9 mouse cellular contexts compared by ENCODE assay signal in the genomic region with DNA sequence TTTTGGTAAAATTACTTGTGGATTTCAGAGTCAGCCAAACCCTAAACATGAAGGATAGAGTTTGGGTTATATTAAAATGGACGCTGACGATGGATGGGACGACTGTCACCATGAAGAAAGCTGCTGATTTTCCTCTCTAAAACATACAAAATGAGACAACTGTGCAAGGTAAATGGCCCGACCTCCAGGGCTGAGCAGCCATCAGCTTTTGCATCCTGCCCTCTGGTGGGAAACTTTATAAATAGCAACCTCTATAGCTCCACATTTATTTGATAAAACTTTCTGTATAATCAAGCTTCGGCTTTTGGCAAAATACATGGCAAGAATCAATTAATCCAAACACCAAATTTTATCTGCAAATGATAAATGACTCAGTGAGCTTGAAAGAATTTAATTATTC. TPM values are rescaled to one million over a fixed set of nuclear protein-coding genes. Genes with fewer than 3 reads are reported as not detected.
DNase-seq lines count a peak whose midpoint lies in the region; ATAC-seq and TF ChIP-seq lines count a peak whose summit lies in the region.
"Had no signal": no experiment of that assay in that cellular context is flagged by ENCODE, and none has a peak within 500 bp of the region (broad histone marks: within the 10 kb centered on the region; RNA-seq: fewer than 3 reads in every experiment).

No protein-coding gene starts in this region.

- no peaks in the 10 kb centered on the region for H3K27me3 ChIP-seq in liver, embryonic 14.5 days (ENCODE audit: control insufficient read depth, insufficient read depth, low read length)
- H3K27me3 ChIP-seq in liver, embryonic 11.5 days (replicated peaks; ENCODE audit: control insufficient read depth, insufficient read depth, low read length) = no peaks in the 10 kb centered on the region
- no peaks in the 10 kb centered on the region for H3K27me3 ChIP-seq in hindbrain, embryonic 14.5 days (ENCODE audit: control insufficient read depth, insufficient read depth, low read length)
- H3K27me3 ChIP-seq: heart, embryonic 13.5 days had no signal

- no peak for ATAC-seq in liver, embryonic 14.5 days (ENCODE audit: insufficient read depth)
- no peak for ATAC-seq in liver, embryonic 11.5 days (replicated peaks; ENCODE audit: low FRiP score)
- no peak for ATAC-seq in hindbrain, embryonic 14.5 days (ENCODE audit: low FRiP score)

- H3K4me2 ChIP-seq in liver, embryonic 14.5 days (ENCODE audit: low read depth) = no peak overlapping the region
- no peak overlapping the region for H3K4me2 ChIP-seq in liver, embryonic 11.5 days
- no peak overlapping the region for H3K4me2 ChIP-seq in hindbrain, embryonic 14.5 days (replicated peaks)
- H3K4me2 ChIP-seq: heart, embryonic 13.5 days had no signal

- no peak for TF ChIP-seq EP300 in liver, embryonic 14.5 days (IDR thresholded peaks at IDR 0.05; ENCODE audit: low read depth)

- no peak overlapping the region for H3K4me3 ChIP-seq in liver, embryonic 14.5 days (ENCODE audit: insufficient read depth in 1 of 2, low read depth in 2 of 2, low read length in 2 of 2)
- H3K4me3 ChIP-seq in liver, embryonic 11.5 days (ENCODE audit: low read depth, low read length) = no peak overlapping the region
- no peak overlapping the region for H3K4me3 ChIP-seq in hindbrain, embryonic 14.5 days (replicated peaks; ENCODE audit: low read length)
- H3K4me3 ChIP-seq: heart, embryonic 13.5 days had no signal

- H3K9ac ChIP-seq in liver, embryonic 14.5 days (replicated peaks) = no peak overlapping the region
- no peak overlapping the region for H3K9ac ChIP-seq in liver, embryonic 11.5 days (ENCODE audit: low read depth, low read length)
- no peak overlapping the region for H3K9ac ChIP-seq in hindbrain, embryonic 14.5 days
- H3K9ac ChIP-seq: heart, embryonic 13.5 days had no signal

- peak; percentile 33; the same call in 1 of the 2 replicates for TF ChIP-seq CTCF in liver, embryonic 14.5 days (IDR thresholded peaks at IDR 0.05; ENCODE audit: low read depth)

- no peaks in the 10 kb centered on the region for H3K36me3 ChIP-seq in liver, embryonic 14.5 days (replicated peaks; ENCODE audit: control insufficient read depth, insufficient read depth, low read depth)
- no peaks in the 10 kb centered on the region for H3K36me3 ChIP-seq in liver, embryonic 11.5 days (ENCODE audit: control insufficient read depth, insufficient read depth, low read length)
- H3K36me3 ChIP-seq in hindbrain, embryonic 14.5 days (replicated peaks; ENCODE audit: control insufficient read depth, insufficient read depth) = no peaks in the 10 kb centered on the region
- H3K36me3 ChIP-seq: heart, embryonic 13.5 days had no signal

- 26% methylated on average over 5 of the region's 5 CpGs for WGBS in liver, embryonic 14.5 days (ENCODE audit: insufficient replicate concordance)
- 35% methylated on average over 5 of the region's 5 CpGs for WGBS in liver, embryonic 11.5 days
- 33% methylated on average over 5 of the region's 5 CpGs for WGBS in hindbrain, embryonic 14.5 days

- H3K4me1 ChIP-seq in liver, embryonic 14.5 days (replicated peaks; ENCODE audit: control insufficient read depth in 2 of 2, insufficient read depth in 2 of 2, low read length in 1 of 2) = no peaks in the 10 kb centered on the region
- H3K4me1 ChIP-seq in liver, embryonic 11.5 days (replicated peaks; ENCODE audit: control insufficient read depth, insufficient read depth, low read length) = no peaks in the 10 kb centered on the region
- H3K4me1 ChIP-seq in hindbrain, embryonic 14.5 days (replicated peaks; ENCODE audit: control insufficient read depth, insufficient read depth, low read length) = no peaks in the 10 kb centered on the region

- H3K9me3 ChIP-seq in liver, embryonic 14.5 days (ENCODE audit: control insufficient read depth, low read length) = no peaks in the 10 kb centered on the region
- H3K9me3 ChIP-seq in liver, embryonic 11.5 days (ENCODE audit: control insufficient read depth, low read length) = no peaks in the 10 kb centered on the region
- no peaks in the 10 kb centered on the region for H3K9me3 ChIP-seq in hindbrain, embryonic 14.5 days (ENCODE audit: control insufficient read depth, low read length)
- H3K9me3 ChIP-seq: heart, embryonic 13.5 days had no signal

- DNase-seq in adrenal gland, postnatal 25 days = peak; percentile 7
- no peak for DNase-seq in adrenal gland, postnatal 14 days
- no peak for DNase-seq in liver, embryonic 14.5 days (ENCODE audit: low read depth in 3 of 3, low spot score in 3 of 3)
- DNase-seq in liver, embryonic 11.5 days (ENCODE audit: low spot score) = no peak
- peak; percentile 46 for DNase-seq in cerebellum, adult 8-10 months
- DNase-seq in hindbrain, embryonic 14.5 days (ENCODE audit: low spot score) = peak; percentile 74
- peak; percentile 41 for DNase-seq in thymus, postnatal 14 days
- DNase-seq in ovary, postnatal 14 days (ENCODE audit: low spot score) = no peak

- no peak overlapping the region for H3K27ac ChIP-seq in liver, embryonic 14.5 days
- no peak overlapping the region for H3K27ac ChIP-seq in liver, embryonic 11.5 days (ENCODE audit: low read depth, low read length)
- no peak overlapping the region for H3K27ac ChIP-seq in hindbrain, embryonic 14.5 days
- H3K27ac ChIP-seq: heart, embryonic 13.5 days had no signal

RNA-seq across cellular contexts. Expression of gene Slc9a9, which starts 57.7 kb away (rescaled TPM):
- 1.6 and 2.8 TPM in 2 replicates for total RNA-seq in adrenal gland, postnatal 25 days (2021)
- 2.3 and 5.5 TPM in 2 replicates for total RNA-seq in adrenal gland, postnatal 14 days (2021)
- polyA plus RNA-seq in liver, embryonic 14.5 days (2012; rRNA removed) = 0.90 and 1.1 TPM in 2 replicates
- 1.3 and 1.6 TPM in 2 replicates for polyA plus RNA-seq in liver, embryonic 14.5 days (2014; fragmentation: Nextera tagmentation; extraction: Ambion mirVana)
- 1.9 and 2.3 TPM in 2 replicates for polyA plus RNA-seq in liver, embryonic 11.5 days (2014; fragmentation: Nextera tagmentation; extraction: Ambion mirVana)
- 6.3 and 6.4 TPM in 2 replicates for polyA plus RNA-seq in hindbrain, embryonic 14.5 days (2014; fragmentation: Nextera tagmentation; extraction: Ambion mirVana)

Comparison
In these comparisons a context has a peak if more than half of its experiments do, and no peak if none do; other contexts are left out.
1. DNase-seq: peak in adrenal gland, postnatal 25 days (single experiment), cerebellum, adult 8-10 months (single experiment), hindbrain, embryonic 14.5 days (single experiment) and thymus, postnatal 14 days (single experiment); none in adrenal gland, postnatal 14 days (single experiment), liver, embryonic 14.5 days (0 of 3), liver, embryonic 11.5 days (single experiment) and ovary, postnatal 14 days (single experiment).